Mouse (Mus musculus): ENCODE measurements around the gene Gm11237.
"Not testable (repeated sequence)": the region's sequence is repeated elsewhere in the genome, so short reads cannot be mapped to it uniquely, and the experiment has no call there.

The Gm11237 gene

DNA sequence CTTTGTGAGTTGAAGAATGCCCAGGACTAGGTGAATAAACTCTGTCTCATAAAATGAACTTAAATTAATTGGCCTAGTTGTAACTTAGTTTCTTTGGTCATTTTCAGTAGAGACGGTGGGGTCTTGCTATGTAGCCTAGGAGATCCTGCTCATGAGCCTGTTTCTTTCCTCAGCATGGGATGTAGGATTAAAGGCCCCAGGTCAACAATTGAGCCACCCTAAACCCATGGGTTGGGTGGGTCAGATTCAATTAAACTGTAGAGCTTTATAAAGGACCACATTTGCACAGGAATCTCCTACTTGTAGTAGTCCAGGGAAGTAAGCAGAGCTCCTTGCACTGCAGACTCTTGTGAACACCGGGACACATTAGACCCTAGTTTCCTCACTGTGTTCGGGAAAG, at the start of gene Gm11237:
Gm11237 (plus strand) TSS at position 301 of the 400 bp plus-strand sequence.
- DNase-seq = not testable (repeated sequence)

DNA sequence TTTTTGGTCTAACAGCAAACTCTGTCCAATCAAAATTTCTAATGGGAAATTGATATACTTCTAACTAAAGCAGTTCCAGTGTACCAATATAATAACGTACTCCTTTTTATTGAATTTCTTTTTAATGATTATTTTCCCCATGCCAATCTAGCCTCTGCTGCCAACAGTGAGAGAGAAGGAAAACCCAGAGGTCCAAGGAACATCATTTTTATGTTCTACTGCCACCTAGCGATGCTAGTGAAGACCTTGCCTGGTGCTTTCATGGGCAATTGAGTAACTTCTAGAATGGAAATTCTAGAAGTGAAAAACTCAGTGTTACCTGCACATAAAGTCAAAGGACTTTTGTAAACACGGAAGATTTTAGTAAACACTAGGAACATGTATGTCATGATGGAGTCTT, 23.5 kb upstream of the Gm11237 start:
- DNase-seq = peak; percentile 4

DNA sequence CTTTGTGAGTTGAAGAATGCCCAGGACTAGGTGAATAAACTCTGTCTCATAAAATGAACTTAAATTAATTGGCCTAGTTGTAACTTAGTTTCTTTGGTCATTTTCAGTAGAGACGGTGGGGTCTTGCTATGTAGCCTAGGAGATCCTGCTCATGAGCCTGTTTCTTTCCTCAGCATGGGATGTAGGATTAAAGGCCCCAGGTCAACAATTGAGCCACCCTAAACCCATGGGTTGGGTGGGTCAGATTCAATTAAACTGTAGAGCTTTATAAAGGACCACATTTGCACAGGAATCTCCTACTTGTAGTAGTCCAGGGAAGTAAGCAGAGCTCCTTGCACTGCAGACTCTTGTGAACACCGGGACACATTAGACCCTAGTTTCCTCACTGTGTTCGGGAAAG, 15.2 kb upstream of the Gm11237 start, which contains the start of gene Gm11238:
Gm11238 (plus strand) TSS at position 301 of the 400 bp plus-strand sequence.
- DNase-seq = not testable (repeated sequence)

DNA sequence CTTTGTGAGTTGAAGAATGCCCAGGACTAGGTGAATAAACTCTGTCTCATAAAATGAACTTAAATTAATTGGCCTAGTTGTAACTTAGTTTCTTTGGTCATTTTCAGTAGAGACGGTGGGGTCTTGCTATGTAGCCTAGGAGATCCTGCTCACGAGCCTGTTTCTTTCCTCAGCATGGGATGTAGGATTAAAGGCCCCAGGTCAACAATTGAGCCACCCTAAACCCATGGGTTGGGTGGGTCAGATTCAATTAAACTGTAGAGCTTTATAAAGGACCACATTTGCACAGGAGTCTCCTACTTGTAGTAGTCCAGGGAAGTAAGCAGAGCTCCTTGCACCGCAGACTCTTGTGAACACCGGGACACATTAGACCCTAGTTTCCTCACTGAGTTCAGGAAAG, 15.0 kb downstream of the Gm11237 start, which contains the start of gene Gm11236:
Gm11236 (plus strand) TSS at position 301 of the 400 bp plus-strand sequence.
- DNase-seq = not testable (repeated sequence)

- peak; percentile 3 for DNase-seq
Measured at GRCm38 (mm10) chr4:73661864-73662263, 39.1 kb downstream of the Gm11237 start.

GRCm38 (mm10) chr4:73668054-73668453, 45.3 kb downstream of the Gm11237 start, which contains the start of gene Gm11239:
Gene Gm11239 (plus strand): TSS chr4:73668354.
- DNase-seq = not testable (repeated sequence)

Data from kidney, postnatal 10 days (tissue).